Mouse (Mus musculus) megakaryocyte, embryonic 14.5 days (primary cell): ENCODE measurements around the gene Rere. TPM values are rescaled to one million over a fixed set of nuclear protein-coding genes. Genes with fewer than 3 reads are reported as not detected.
A peak's percentile ranks its signal among the peaks of the same experiment; 100 is the strongest.
"Not testable (repeated sequence)": the region's sequence is repeated elsewhere in the genome, so short reads cannot be mapped to it uniquely, and the experiment has no call there.

ENCODE experiments used
- H3K27me3 ChIP-seq: replicated peaks from 2 replicates; pipeline ENCODE3; 2012; ENCODE audit warnings: inconsistent platforms
- H3K36me3 ChIP-seq: replicated peaks from 2 replicates; pipeline ENCODE3; 2012; ENCODE audit warnings: low read length, inconsistent platforms, mixed read lengths
- H3K4me1 ChIP-seq: 2 replicates; pipeline ENCODE4 v1.6.1; 2012; ENCODE audit warnings: inconsistent platforms
- H3K4me3 ChIP-seq: replicated peaks from 2 replicates; pipeline ENCODE3; 2012; ENCODE audit warnings: moderate library complexity, mild to moderate bottlenecking, inconsistent platforms
- H3K9me3 ChIP-seq: 2 replicates; pipeline ENCODE4 v1.6.1; 2012; ENCODE audit warnings: inconsistent platforms
- FLI1 ChIP-seq: IDR thresholded peaks from 2 replicates; pipeline ENCODE4 v1.6.1; 2012; ENCODE audit warnings: low read length, inconsistent platforms, mixed read lengths
- GATA1 ChIP-seq: IDR thresholded peaks from 3 replicates; pipeline ENCODE4 v1.6.1; 2012; ENCODE audit warnings: mixed read lengths, low read length, inconsistent platforms, borderline replicate concordance
- polyA plus RNA-seq: library from polyadenylated mRNA; stranded (reverse); fragments of >175 nt; gene quantifications from 2 replicates; pipeline ENCODE4 v1.2.3, GENCODE M21; 2012; ENCODE audit warnings: low replicate concordance; ENCODE audit not compliant: insufficient read depth

Rere gene
- polyA plus RNA-seq, 1 experiment: 39.0 TPM

GRCm38 (mm10) chr4:150264903-150265302, 16.5 kb upstream of the Rere start:
- Histone ChIP-seq H3K4me1 (peaks cover 57% of the 10 kb centered on the region), H3K4me3 (no peak overlapping the region), H3K27me3 (peaks cover 43% of the 10 kb centered on the region), H3K36me3 (peaks cover 17% of the 10 kb centered on the region), H3K9me3 (peaks cover 14% of the 10 kb centered on the region)
- no peak for TF ChIP-seq GATA1
- no peak for TF ChIP-seq FLI1

- no peak for TF ChIP-seq FLI1
- TF ChIP-seq GATA1: no peak
- Histone ChIP-seq H3K4me1 (peaks cover 63% of the 10 kb centered on the region), H3K9me3 (peaks cover 14% of the 10 kb centered on the region), H3K27me3 (peaks cover 43% of the 10 kb centered on the region), H3K4me3 (no peak overlapping the region), H3K36me3 (peaks cover 17% of the 10 kb centered on the region)
Measured at GRCm38 (mm10) chr4:150265471-150265870, 16.0 kb upstream of the Rere start.

- Histone ChIP-seq H3K9me3 (peaks cover 14% of the 10 kb centered on the region), H3K27me3 (peaks cover 43% of the 10 kb centered on the region), H3K4me3 (peak overlapping the region; percentile 62), H3K4me1 (peaks cover 74% of the 10 kb centered on the region), H3K36me3 (peaks cover 17% of the 10 kb centered on the region)
- TF ChIP-seq GATA1 (no peak), FLI1 (no peak)
Measured at GRCm38 (mm10) chr4:150266655-150267223, 14.7 kb upstream of the Rere start.

- Histone ChIP-seq H3K4me1 (peaks cover 88% of the 10 kb centered on the region), H3K36me3 (peaks cover 6% of the 10 kb centered on the region), H3K27me3 (peaks cover 29% of the 10 kb centered on the region), H3K4me3 (peak overlapping the region; percentile 84), H3K9me3 (peaks cover 2% of the 10 kb centered on the region; the same call in 1 of the 2 replicates)
- TF ChIP-seq GATA1: no peak
- no peak for TF ChIP-seq FLI1
Measured at GRCm38 (mm10) chr4:150268674-150269653, 12.5 kb upstream of the Rere start.

- peaks cover 2% of the 10 kb centered on the region for H3K36me3 ChIP-seq
- H3K27me3 ChIP-seq: peaks cover 27% of the 10 kb centered on the region
- H3K4me1 ChIP-seq: peaks cover 81% of the 10 kb centered on the region
- no peaks in the 10 kb centered on the region for H3K9me3 ChIP-seq
- peak overlapping the region; percentile 89 for H3K4me3 ChIP-seq
- no peak for TF ChIP-seq GATA1
Measured at GRCm38 (mm10) chr4:150269679-150270078, 11.8 kb upstream of the Rere start.

GRCm38 (mm10) chr4:150270718-150271117, 10.7 kb upstream of the Rere start:
- peaks cover 74% of the 10 kb centered on the region for H3K4me1 ChIP-seq
- H3K9me3 ChIP-seq, H3K4me3 ChIP-seq, H3K36me3 ChIP-seq: not testable (repeated sequence)
- peaks cover 27% of the 10 kb centered on the region for H3K27me3 ChIP-seq

GRCm38 (mm10) chr4:150272725-150273124, 8.7 kb upstream of the Rere start:
- Histone ChIP-seq H3K36me3 (no peaks in the 10 kb centered on the region), H3K9me3 (no peaks in the 10 kb centered on the region), H3K4me3 (peak overlapping the region; percentile 86), H3K27me3 (peaks cover 14% of the 10 kb centered on the region), H3K4me1 (peaks cover 57% of the 10 kb centered on the region)
- TF ChIP-seq GATA1: no peak
- no peak for TF ChIP-seq FLI1

GRCm38 (mm10) chr4:150275531-150275930, 5.9 kb upstream of the Rere start:
- TF ChIP-seq GATA1 (no peak), FLI1 (no peak)
- no peaks in the 10 kb centered on the region for H3K27me3 ChIP-seq
- H3K36me3 ChIP-seq: no peaks in the 10 kb centered on the region
- H3K4me1 ChIP-seq: peaks cover 38% of the 10 kb centered on the region
- no peak overlapping the region for H3K4me3 ChIP-seq
- no peaks in the 10 kb centered on the region for H3K9me3 ChIP-seq

- not testable (repeated sequence) for H3K4me3 ChIP-seq, H3K27me3 ChIP-seq, H3K9me3 ChIP-seq, H3K36me3 ChIP-seq
- H3K4me1 ChIP-seq: peaks cover 28% of the 10 kb centered on the region
Measured at GRCm38 (mm10) chr4:150279336-150279735, 2.1 kb upstream of the Rere start.

- Histone ChIP-seq H3K9me3 (no peaks in the 10 kb centered on the region), H3K4me3 (no peak overlapping the region), H3K27me3 (no peaks in the 10 kb centered on the region), H3K4me1 (peaks cover 28% of the 10 kb centered on the region), H3K36me3 (no peaks in the 10 kb centered on the region)
- TF ChIP-seq FLI1 (no peak), GATA1 (no peak)
Measured at GRCm38 (mm10) chr4:150280002-150280401, 1.4 kb upstream of the Rere start.
